14 mouse cellular contexts compared by ENCODE assay signal in genomic region chr3:123613387-123614073, GRCm38 (mm10).
DNase-seq lines count a peak whose midpoint lies in the region; ATAC-seq lines count a peak whose summit lies in the region.
"Had no signal": no experiment of that assay in that cellular context is flagged by ENCODE, and none has a peak within 500 bp of the region (broad histone marks: within the 10 kb centered on the region; RNA-seq: fewer than 3 reads in every experiment).

No protein-coding gene starts in this region.

- no peaks in the 10 kb centered on the region for H3K36me3 ChIP-seq in hindbrain, embryonic 10.5 days
- no peaks in the 10 kb centered on the region for H3K36me3 ChIP-seq in hindbrain, embryonic 12.5 days
- H3K36me3 ChIP-seq in hindbrain, embryonic 11.5 days (ENCODE audit: control insufficient read depth, insufficient read depth, low read length): no peaks in the 10 kb centered on the region
- no peaks in the 10 kb centered on the region for H3K36me3 ChIP-seq in midbrain, embryonic 15.5 days (replicated peaks)
- H3K36me3 ChIP-seq in intestine, embryonic 15.5 days: no peaks in the 10 kb centered on the region
- H3K36me3 ChIP-seq: heart, embryonic 12.5 days; lung, embryonic 15.5 days had no signal

- H3K27me3 ChIP-seq in hindbrain, embryonic 10.5 days (ENCODE audit: insufficient read depth, poor library complexity, severe bottlenecking): no peaks in the 10 kb centered on the region
- no peaks in the 10 kb centered on the region for H3K27me3 ChIP-seq in hindbrain, embryonic 12.5 days
- no peaks in the 10 kb centered on the region for H3K27me3 ChIP-seq in hindbrain, embryonic 11.5 days (ENCODE audit: control insufficient read depth, insufficient read depth, low read length)
- H3K27me3 ChIP-seq in midbrain, embryonic 15.5 days (replicated peaks): no peaks in the 10 kb centered on the region
- no peaks in the 10 kb centered on the region for H3K27me3 ChIP-seq in intestine, embryonic 15.5 days (replicated peaks)
- H3K27me3 ChIP-seq: heart, embryonic 12.5 days; lung, embryonic 15.5 days had no signal

- no peak overlapping the region for H3K27ac ChIP-seq in hindbrain, embryonic 10.5 days
- H3K27ac ChIP-seq in hindbrain, embryonic 12.5 days: no peak overlapping the region
- no peak overlapping the region for H3K27ac ChIP-seq in hindbrain, embryonic 11.5 days (ENCODE audit: low read depth, low read length)
- H3K27ac ChIP-seq in midbrain, embryonic 15.5 days: no peak overlapping the region
- no peak overlapping the region for H3K27ac ChIP-seq in intestine, embryonic 15.5 days
- H3K27ac ChIP-seq: kidney, postnatal 0 days; lung, embryonic 15.5 days had no signal

- WGBS in hindbrain, embryonic 10.5 days: 77% methylated on average over 14 of the region's 14 CpGs
- WGBS in hindbrain, embryonic 12.5 days: 74% methylated on average over 14 of the region's 14 CpGs
- 80% methylated on average over 14 of the region's 14 CpGs for WGBS in hindbrain, embryonic 11.5 days
- 63% methylated on average over 14 of the region's 14 CpGs for WGBS in midbrain, embryonic 15.5 days
- WGBS in intestine, embryonic 15.5 days: 80% methylated on average over 14 of the region's 14 CpGs

- H3K4me3 ChIP-seq in hindbrain, embryonic 10.5 days: no peak overlapping the region
- no peak overlapping the region for H3K4me3 ChIP-seq in hindbrain, embryonic 12.5 days
- no peak overlapping the region for H3K4me3 ChIP-seq in hindbrain, embryonic 11.5 days (ENCODE audit: low read depth, low read length)
- H3K4me3 ChIP-seq in midbrain, embryonic 15.5 days: no peak overlapping the region
- no peak overlapping the region for H3K4me3 ChIP-seq in intestine, embryonic 15.5 days (replicated peaks)
- H3K4me3 ChIP-seq: heart, embryonic 12.5 days; lung, embryonic 15.5 days had no signal

- DNase-seq in hindbrain, embryonic 10.5 days (ENCODE audit: low spot score): peak; percentile 3
- DNase-seq in ZHBTc4 (ENCODE audit: low read depth, low spot score): peak; percentile 5
- no peak for DNase-seq in hindbrain, embryonic 11.5 days (ENCODE audit: low spot score)
- no peak for DNase-seq in right cerebral cortex, postnatal 25 days
- no peak for DNase-seq in frontal cortex, postnatal 10 days (ENCODE audit: low spot score in 2 of 2)
- DNase-seq: B cell, adult 2 months; cerebellum, adult 11 months; gastrocnemius, postnatal 36 days had no signal

- no peak overlapping the region for H3K4me2 ChIP-seq in hindbrain, embryonic 12.5 days (replicated peaks)
- no peak overlapping the region for H3K4me2 ChIP-seq in hindbrain, embryonic 11.5 days (replicated peaks; ENCODE audit: low read depth, low read length)
- H3K4me2 ChIP-seq in midbrain, embryonic 15.5 days: no peak overlapping the region
- H3K4me2 ChIP-seq in intestine, embryonic 15.5 days (replicated peaks): no peak overlapping the region
- H3K4me2 ChIP-seq: heart, embryonic 12.5 days; lung, embryonic 15.5 days had no signal

- 0 out of 2 replicates have a peak, but pooled peaks cover 3% of the 10 kb centered on the region for H3K9me3 ChIP-seq in hindbrain, embryonic 10.5 days
- H3K9me3 ChIP-seq in hindbrain, embryonic 12.5 days (replicated peaks): no peaks in the 10 kb centered on the region; the same call in 1 of the 2 replicates
- H3K9me3 ChIP-seq in hindbrain, embryonic 11.5 days (ENCODE audit: control insufficient read depth, low read length): no peaks in the 10 kb centered on the region
- no peaks in the 10 kb centered on the region for H3K9me3 ChIP-seq in midbrain, embryonic 15.5 days
- no peaks in the 10 kb centered on the region for H3K9me3 ChIP-seq in intestine, embryonic 15.5 days
- H3K9me3 ChIP-seq: heart, embryonic 12.5 days; lung, embryonic 15.5 days had no signal

- no peak overlapping the region for H3K9ac ChIP-seq in hindbrain, embryonic 12.5 days
- no peak overlapping the region for H3K9ac ChIP-seq in hindbrain, embryonic 11.5 days (ENCODE audit: low read depth, low read length)
- H3K9ac ChIP-seq in midbrain, embryonic 15.5 days: no peak overlapping the region
- H3K9ac ChIP-seq in intestine, embryonic 15.5 days: no peak overlapping the region
- H3K9ac ChIP-seq: heart, embryonic 12.5 days; lung, embryonic 15.5 days had no signal

- ATAC-seq in hindbrain, embryonic 12.5 days (ENCODE audit: low FRiP score): no peak; the same call in 1 of the 2 replicates
- ATAC-seq in hindbrain, embryonic 11.5 days (ENCODE audit: low FRiP score): peak; percentile 31; the same call in 1 of the 2 replicates
- ATAC-seq in midbrain, embryonic 15.5 days (replicated peaks): peak; percentile 65; the same call in 1 of the 2 replicates
- no peak for ATAC-seq in intestine, embryonic 15.5 days

- H3K4me1 ChIP-seq in hindbrain, embryonic 10.5 days (replicated peaks): 0 out of 2 replicates have a peak, but pooled peaks cover 3% of the 10 kb centered on the region
- H3K4me1 ChIP-seq in hindbrain, embryonic 12.5 days: no peaks in the 10 kb centered on the region
- no peaks in the 10 kb centered on the region for H3K4me1 ChIP-seq in hindbrain, embryonic 11.5 days (replicated peaks; ENCODE audit: control insufficient read depth, insufficient read depth, low read length)
- no peaks in the 10 kb centered on the region for H3K4me1 ChIP-seq in midbrain, embryonic 15.5 days
- no peaks in the 10 kb centered on the region for H3K4me1 ChIP-seq in intestine, embryonic 15.5 days (replicated peaks)
- H3K4me1 ChIP-seq: heart, embryonic 12.5 days; lung, embryonic 15.5 days had no signal

Comparison
In these comparisons a context has a peak if more than half of its experiments do, and no peak if none do; other contexts are left out.
1. DNase-seq: peak in hindbrain, embryonic 10.5 days (single experiment) and ZHBTc4 (single experiment); none in hindbrain, embryonic 11.5 days (single experiment), right cerebral cortex, postnatal 25 days (single experiment) and frontal cortex, postnatal 10 days (0 of 2).
2. ATAC-seq: peak in hindbrain, embryonic 11.5 days (single experiment) and midbrain, embryonic 15.5 days (single experiment); none in hindbrain, embryonic 12.5 days (single experiment) and intestine, embryonic 15.5 days (single experiment).